Mouse (Mus musculus) B cell, adult 2 months (primary cell): ENCODE results near the gene Cldn17.

Experiments
- DNase-seq, 2 experiments: peaks; one replicate each; pipeline ENCODE4 v3.0.0; 2022

Cldn17 gene

GRCm38 (mm10) chr16:88506878-88507277, at the start of gene Cldn17:
Gene Cldn17 (minus strand): TSS chr16:88506978.
- DNase-seq, result no peak

- no peak for DNase-seq
Observed at GRCm38 (mm10) chr16:88542488-88542887, 35.7 kb upstream of the Cldn17 start.

- DNase-seq, result no peak
Observed at GRCm38 (mm10) chr16:88539841-88540487, 33.2 kb upstream of the Cldn17 start.

GRCm38 (mm10) chr16:88511348-88511747, 4.6 kb upstream of the Cldn17 start:
- no peak for DNase-seq

GRCm38 (mm10) chr16:88508150-88508549, 1.4 kb upstream of the Cldn17 start:
- no peak for DNase-seq

- DNase-seq, result no peak
Observed at GRCm38 (mm10) chr16:88506338-88506737, 440 bp downstream of the Cldn17 start.

- no peak for DNase-seq
Observed at GRCm38 (mm10) chr16:88488096-88488495, 18.7 kb downstream of the Cldn17 start.

GRCm38 (mm10) chr16:88480011-88480774, 26.6 kb downstream of the Cldn17 start:
- DNase-seq, result no peak

GRCm38 (mm10) chr16:88463235-88463634, 43.5 kb downstream of the Cldn17 start:
- no peak for DNase-seq
